Mouse (Mus musculus) limb, embryonic 11.5 days (tissue): ENCODE results near the gene Inhbc. TPM values are rescaled to one million over a fixed set of nuclear protein-coding genes. Genes with fewer than 3 reads are reported as not detected.
A peak's percentile ranks its signal among the peaks of the same experiment; 100 is the strongest.

ENCODE experiments used
- ATAC-seq: fragments of 200-750 bp; cut with Nextera tagmentation; 2 replicates; pipeline ENCODE4 v1.8.0; 2017; ENCODE audit warnings: low read depth; ENCODE audit not compliant: insufficient number of reproducible peaks, low FRiP score, low TSS enrichment
- DNase-seq: peaks from one replicate; pipeline ENCODE4 v3.0.0-alpha.2; 2015; ENCODE audit warnings: low spot score
- H3K27ac ChIP-seq: fragments of 300-500 bp; sonication (generic); replicated peaks from 2 replicates; pipeline ENCODE4 v1.5.1; 2014; ENCODE audit warnings: low read depth, mild to moderate bottlenecking, low read length
- H3K27me3 ChIP-seq: fragments of 300-500 bp; sonication (generic); 2 replicates; pipeline ENCODE4 v1.6.1; 2014; ENCODE audit warnings: mild to moderate bottlenecking, low read length, mixed read lengths; ENCODE audit not compliant: control insufficient read depth, insufficient read depth
- H3K36me3 ChIP-seq: fragments of 300-500 bp; sonication (generic); 2 replicates; pipeline ENCODE4 v1.6.1; 2014; ENCODE audit warnings: mild to moderate bottlenecking, low read length, moderate library complexity, mixed read lengths; ENCODE audit not compliant: control insufficient read depth, insufficient read depth
- H3K4me1 ChIP-seq: fragments of 300-500 bp; sonication (generic); 2 replicates; pipeline ENCODE4 v1.6.1; 2014; ENCODE audit warnings: low read length, mixed read lengths; ENCODE audit not compliant: control insufficient read depth, insufficient read depth
- H3K4me2 ChIP-seq: fragments of 300-500 bp; sonication (generic); 2 replicates; pipeline ENCODE4 v1.6.1; 2014; ENCODE audit warnings: low read depth, mild to moderate bottlenecking, moderate library complexity; ENCODE audit not compliant: severe bottlenecking
- H3K4me3 ChIP-seq: fragments of 300-500 bp; sonication (generic); 2 replicates; pipeline ENCODE4 v1.5.1; 2014; ENCODE audit warnings: low read depth, low read length
- H3K9ac ChIP-seq: fragments of 300-500 bp; sonication (generic); 2 replicates; pipeline ENCODE4 v1.6.1; 2014; ENCODE audit warnings: mild to moderate bottlenecking, low read length
- H3K9me3 ChIP-seq: fragments of 300-500 bp; sonication (generic); 2 replicates; pipeline ENCODE4 v1.6.1; 2016; ENCODE audit warnings: low read length; ENCODE audit not compliant: control insufficient read depth
- WGBS: fragments of 180-500 bp; shearing (Covaris S2); extraction: QIAGEN DNeasy Blood & Tissue Kit; methylation state at CpG from one replicate; pipeline ENCODE4 v1.1.7; 2014; 5-methylcytosine and 5-hydroxymethylcytosine counted together
- polyA plus RNA-seq: library from polyadenylated mRNA; unstranded; fragments of >200 nt; fragmentation: Nextera tagmentation; extraction: Ambion mirVana; gene quantifications from 2 replicates; pipeline ENCODE4 v1.2.1, GENCODE M21; 2014

Gene Inhbc
- polyA plus RNA-seq, 1 experiment from 2014 or later = 0.15 TPM

DNA sequence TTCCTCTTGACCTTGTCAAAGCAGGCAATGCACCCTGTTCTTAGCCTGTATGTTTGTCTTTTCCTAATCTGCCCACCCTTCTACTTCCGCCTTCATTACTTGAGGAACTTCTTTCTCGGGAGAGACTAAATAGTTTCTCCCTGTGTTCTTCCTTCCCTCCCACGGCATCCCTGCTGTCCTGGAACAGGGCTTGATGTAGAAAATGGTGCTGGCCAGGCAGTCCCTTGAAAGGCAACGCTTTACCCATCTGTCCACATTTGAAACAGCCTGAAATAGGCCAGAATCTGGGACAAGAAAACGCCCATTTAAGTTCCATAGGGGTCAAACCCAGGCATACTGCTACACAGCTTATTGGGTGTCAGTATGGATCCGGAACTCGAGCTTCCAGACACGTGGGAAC, 20.4 kb downstream of the Inhbc start:
- Histone ChIP-seq H3K27me3 (no peaks in the 10 kb centered on the region), H3K4me2 (no peak overlapping the region), H3K36me3 (no peaks in the 10 kb centered on the region), H3K9ac (no peak overlapping the region), H3K4me3 (no peak overlapping the region), H3K4me1 (no peaks in the 10 kb centered on the region), H3K27ac (no peak overlapping the region), H3K9me3 (no peaks in the 10 kb centered on the region)
- ATAC-seq (no peak), DNase-seq (no peak)
- 81% methylated on average over 8 of the region's 8 CpGs for WGBS

DNA sequence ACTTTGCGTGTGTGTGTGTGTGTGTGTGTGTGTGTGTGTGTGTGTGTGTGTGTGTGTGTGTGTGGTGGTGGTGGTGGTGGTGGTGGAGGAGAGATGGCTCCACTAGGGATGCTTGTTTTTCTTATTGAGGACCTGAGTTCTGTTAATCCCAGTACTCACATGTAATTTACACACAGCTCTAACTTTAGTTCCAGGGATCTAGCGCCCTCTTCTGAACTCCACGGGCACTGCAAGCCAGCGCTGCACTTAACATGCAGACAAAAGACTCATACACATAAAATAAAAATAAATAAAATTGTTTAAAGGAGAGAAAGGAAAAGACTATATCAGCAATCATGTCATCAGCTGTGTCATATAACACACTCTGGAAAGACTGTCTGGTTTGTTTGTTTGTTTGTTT, 21.3 kb downstream of the Inhbc start:
- DNase-seq = no peak
- H3K4me1 ChIP-seq = no peaks in the 10 kb centered on the region
- H3K9ac ChIP-seq = no peak overlapping the region

DNA sequence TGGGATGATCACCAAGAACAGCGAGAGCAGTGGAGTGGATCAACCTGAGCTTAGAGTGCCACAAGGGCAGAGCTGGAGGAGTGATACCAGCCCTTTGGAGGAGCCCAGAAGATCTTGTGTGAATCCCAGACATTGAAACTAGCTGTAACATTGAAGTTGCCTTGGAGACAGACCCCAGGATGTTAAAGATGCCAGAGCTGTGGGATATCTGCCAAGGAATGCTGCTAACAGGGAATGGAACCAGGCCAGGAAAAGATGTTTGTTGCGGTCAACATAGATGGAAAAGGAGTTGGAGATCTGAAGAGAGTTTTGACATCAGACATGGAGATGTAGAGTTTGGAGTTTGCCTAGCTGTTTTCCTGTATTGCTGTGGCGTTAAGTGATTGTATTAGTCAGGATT, 24.1 kb downstream of the Inhbc start:
- 85% methylated on average over 3 of the region's 3 CpGs for WGBS
- Histone ChIP-seq H3K36me3 (no peaks in the 10 kb centered on the region), H3K9ac (no peak overlapping the region), H3K9me3 (no peaks in the 10 kb centered on the region), H3K27ac (no peak overlapping the region), H3K4me2 (no peak overlapping the region), H3K4me1 (no peaks in the 10 kb centered on the region), H3K27me3 (no peaks in the 10 kb centered on the region), H3K4me3 (no peak overlapping the region)
- ATAC-seq (no peak), DNase-seq (no peak)

More for the DNA sequence above, 21.3 kb downstream of the Inhbc start:
- Histone ChIP-seq H3K27ac (no peak overlapping the region), H3K36me3 (no peaks in the 10 kb centered on the region), H3K27me3 (no peaks in the 10 kb centered on the region), H3K4me3 (no peak overlapping the region), H3K9me3 (no peaks in the 10 kb centered on the region), H3K4me2 (no peak overlapping the region)
- WGBS = 76% methylated on average over 4 of the region's 4 CpGs
- ATAC-seq = no peak

DNA sequence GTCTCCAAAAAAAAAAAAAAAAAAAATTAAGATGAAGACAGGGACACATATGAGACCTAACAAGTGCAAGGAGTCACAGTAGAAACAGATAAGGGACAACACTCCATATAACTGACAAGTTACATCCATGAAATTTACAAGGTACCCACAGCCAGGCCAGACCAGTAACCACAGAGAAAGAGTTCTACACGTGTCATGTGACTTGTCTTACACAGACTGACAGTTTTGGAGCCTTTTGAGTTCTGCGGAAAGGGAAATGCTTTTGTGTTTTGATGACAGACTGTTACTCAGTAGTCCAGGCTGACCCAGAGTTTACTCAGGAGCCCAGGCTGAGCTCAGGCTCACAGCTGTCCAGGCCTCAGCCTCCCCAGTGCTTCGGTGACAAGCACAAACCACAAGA, 27.2 kb downstream of the Inhbc start:
- Histone ChIP-seq H3K4me2 (no peak overlapping the region), H3K27ac (no peak overlapping the region), H3K4me3 (no peak overlapping the region), H3K4me1 (0 out of 2 replicates have a peak, but pooled peaks cover 3% of the 10 kb centered on the region), H3K27me3 (0 out of 2 replicates have a peak, but pooled peaks cover 2% of the 10 kb centered on the region), H3K9me3 (no peaks in the 10 kb centered on the region), H3K36me3 (no peaks in the 10 kb centered on the region), H3K9ac (no peak overlapping the region)
- no peak for DNase-seq
- WGBS = 71% methylated on average over 3 of the region's 3 CpGs
- no peak for ATAC-seq

DNA sequence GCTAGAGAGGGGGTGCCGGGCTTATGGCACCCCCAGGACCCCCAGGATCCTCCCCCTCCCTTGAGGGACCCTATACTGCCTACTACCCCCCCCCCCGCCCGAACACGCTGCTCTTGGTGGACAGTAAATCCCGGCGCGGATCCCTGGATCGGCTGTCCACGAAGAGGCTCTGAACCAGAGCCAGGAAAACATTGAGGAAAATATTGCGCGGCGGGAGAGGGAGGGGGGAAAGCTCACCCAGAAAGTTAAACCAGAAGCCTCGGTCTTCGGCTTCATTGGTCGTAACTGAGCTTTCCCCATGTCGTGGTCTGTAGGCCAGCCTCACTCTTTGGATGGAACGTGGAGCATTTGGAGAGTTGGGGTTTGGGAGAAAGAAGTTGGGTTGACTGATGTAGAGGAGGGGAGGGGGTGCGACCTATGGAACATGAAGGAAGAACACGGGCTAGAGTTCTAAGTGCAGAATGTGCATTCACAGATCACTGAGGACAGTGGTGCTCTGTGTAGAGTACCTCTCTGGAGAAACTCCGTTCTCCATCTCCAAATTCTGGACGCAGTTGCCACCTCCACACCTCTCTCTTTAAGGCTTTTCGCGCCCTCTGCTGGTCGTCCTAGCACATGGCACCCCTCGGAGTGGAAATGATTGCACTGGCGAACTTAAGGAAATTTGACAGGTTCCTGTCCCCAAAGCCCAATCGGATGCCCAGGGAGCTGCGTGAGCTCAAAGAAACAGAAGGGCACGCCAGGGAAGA, 28.2 kb downstream of the Inhbc start, which contains the start of gene Gli1:
Gene Gli1 (minus strand): TSS at position 84 of the 749 bp plus-strand sequence.
- DNase-seq (peak; percentile 93), ATAC-seq (peak; percentile 36; the same call in 1 of the 2 replicates)
- Histone ChIP-seq H3K27me3 (0 out of 2 replicates have a peak, but pooled peaks cover 2% of the 10 kb centered on the region), H3K9ac (peak within 1 kb of the TSS; percentile 70), H3K4me1 (0 out of 2 replicates have a peak, but pooled peaks cover 3% of the 10 kb centered on the region), H3K36me3 (no peaks in the 10 kb centered on the region), H3K4me2 (peak within 1 kb of the TSS; percentile 89), H3K4me3 (peak within 1 kb of the TSS; percentile 48), H3K27ac (peak within 1 kb of the TSS; percentile 82), H3K9me3 (no peaks in the 10 kb centered on the region)
- WGBS = under 1% methylated on average over 29 of the region's 29 CpGs

DNA sequence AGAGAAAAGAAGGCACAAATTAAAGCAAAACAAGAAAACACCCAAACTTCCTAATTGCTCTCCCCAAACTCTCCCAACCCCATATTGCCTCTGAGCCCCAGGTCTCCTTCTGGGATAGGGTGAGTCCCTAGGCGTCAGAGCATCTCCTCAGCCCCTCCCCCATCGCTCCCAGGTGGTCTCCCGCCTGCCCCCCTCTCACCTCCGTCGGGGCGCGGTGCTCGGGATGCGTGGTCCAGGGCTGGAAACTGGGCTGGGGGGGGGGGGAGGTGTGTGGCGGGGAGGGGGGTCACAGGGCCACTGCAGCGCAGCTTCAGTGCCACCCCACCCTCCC, 28.9 kb downstream of the Inhbc start:
- Histone ChIP-seq H3K9me3 (no peaks in the 10 kb centered on the region), H3K4me3 (peak overlapping the region; percentile 48), H3K36me3 (no peaks in the 10 kb centered on the region), H3K9ac (peak overlapping the region; percentile 70), H3K27ac (peak overlapping the region; percentile 82), H3K4me2 (peak overlapping the region; percentile 89), H3K4me1 (0 out of 2 replicates have a peak, but pooled peaks cover 3% of the 10 kb centered on the region), H3K27me3 (0 out of 2 replicates have a peak, but pooled peaks cover 2% of the 10 kb centered on the region)
- 0% methylated on average over 4 of the region's 11 CpGs for whole genome bisulfite sequencing
- ATAC-seq (0 out of 2 replicates have a peak, but pooled peaks have one; percentile 23), DNase-seq (peak; percentile 68)

DNA sequence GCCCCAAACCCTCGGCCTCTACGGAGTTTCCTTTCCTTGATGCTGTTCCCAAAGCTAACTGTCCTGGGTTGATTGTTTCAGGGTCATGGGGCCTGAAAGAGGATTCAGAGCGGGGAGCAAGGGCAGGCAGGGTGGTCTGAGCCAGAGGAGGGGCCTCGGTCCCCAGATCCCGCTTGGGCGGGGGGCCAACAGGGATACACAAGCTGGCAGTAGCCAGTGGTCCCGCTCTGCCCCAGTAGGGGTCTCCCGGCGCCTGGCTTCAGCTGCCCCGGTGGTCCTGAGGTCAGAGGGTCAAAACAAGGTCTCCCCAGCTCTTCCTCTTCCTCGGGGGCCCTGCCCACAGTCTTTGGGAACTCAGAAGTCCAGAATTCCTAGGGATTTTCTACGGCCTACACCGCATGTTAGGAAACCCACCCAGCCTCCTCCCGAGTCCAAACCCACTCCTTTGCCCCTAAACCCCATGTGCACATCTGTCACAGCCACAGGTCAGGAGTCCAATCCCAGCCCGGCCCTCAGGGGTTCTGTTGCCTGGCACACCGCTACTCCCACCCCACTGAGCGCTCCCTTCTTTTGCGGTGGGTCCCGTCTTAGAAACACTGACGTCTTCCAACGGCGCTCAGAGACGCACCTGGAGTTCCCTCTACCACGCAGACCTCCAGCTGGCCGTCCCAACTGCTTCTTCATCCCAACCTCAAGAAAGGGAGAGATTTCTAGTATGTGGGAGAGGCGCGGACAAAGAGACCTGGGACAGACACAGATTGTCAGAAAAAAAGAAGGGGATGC, 29.5 kb downstream of the Inhbc start:
- 0 out of 2 replicates have a peak, but pooled peaks cover 2% of the 10 kb centered on the region for H3K27me3 ChIP-seq
- peak overlapping the region; percentile 48 for H3K4me3 ChIP-seq
- DNase-seq (peak; percentile 79), ATAC-seq (no peak)
- no peaks in the 10 kb centered on the region for H3K36me3 ChIP-seq
- WGBS = under 1% methylated on average over 27 of the region's 27 CpGs
- H3K9ac ChIP-seq = peak overlapping the region; percentile 70
- H3K4me1 ChIP-seq = 0 out of 2 replicates have a peak, but pooled peaks cover 3% of the 10 kb centered on the region
- H3K9me3 ChIP-seq = no peaks in the 10 kb centered on the region
- H3K4me2 ChIP-seq = peak overlapping the region; percentile 89
- peak overlapping the region; percentile 82 for H3K27ac ChIP-seq
